17 mouse cellular contexts compared by ENCODE assay signal in the genomic region with DNA sequence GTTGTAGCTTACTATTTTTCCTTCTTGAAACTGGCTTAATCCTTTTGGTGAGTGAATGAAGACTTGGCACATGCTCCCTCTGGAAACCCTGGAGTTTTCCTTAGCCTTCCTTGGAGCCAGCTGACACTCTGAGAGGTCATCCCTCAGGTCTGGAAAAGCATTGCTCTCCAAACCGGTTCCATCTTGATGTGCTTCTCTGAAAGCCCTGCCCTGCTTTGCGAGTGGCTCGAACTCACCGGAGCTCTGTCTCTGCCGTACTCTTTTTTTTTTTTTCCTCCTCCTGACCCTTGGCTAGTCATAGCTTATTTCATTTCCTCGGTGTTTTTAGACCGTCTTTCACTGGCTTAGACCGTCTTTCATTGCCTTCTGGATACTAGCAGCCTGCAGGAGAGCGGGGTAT. TPM values are rescaled to one million over a fixed set of nuclear protein-coding genes. Genes with fewer than 3 reads are reported as not detected.
DNase-seq lines count a peak whose midpoint lies in the region; ATAC-seq and TF ChIP-seq lines count a peak whose summit lies in the region.
"Had no signal": no experiment of that assay in that cellular context is flagged by ENCODE, and none has a peak within 500 bp of the region (broad histone marks: within the 10 kb centered on the region; RNA-seq: fewer than 3 reads in every experiment).

No protein-coding gene starts in this region.

- no peaks in the 10 kb centered on the region for H3K36me3 ChIP-seq in testis, adult 2 months (ENCODE audit: control insufficient read depth, insufficient read depth, low read length)
- no peaks in the 10 kb centered on the region for H3K36me3 ChIP-seq in midbrain, embryonic 11.5 days (ENCODE audit: control insufficient read depth, insufficient read depth, low read length)

- peak; percentile 23 for DNase-seq in gastrocnemius, postnatal 14 days
- DNase-seq in gastrocnemius, postnatal 4 days (ENCODE audit: low spot score in 2 of 2): no peak
- DNase-seq in testis, postnatal 14 days (ENCODE audit: low spot score): no peak
- no peak for DNase-seq in midbrain, embryonic 11.5 days (ENCODE audit: low spot score, missing footprints)
- DNase-seq in thymus, postnatal 4 days: no peak
- DNase-seq in left cerebral cortex, adult 11 months (ENCODE audit: low spot score): no peak
- DNase-seq: cerebellum, adult 9-11 months; lung, adult 2 months; right cerebral cortex, postnatal 25 days; thymus, postnatal 14 days had no signal

- TF ChIP-seq CTCF in testis, adult 2 months (IDR thresholded peaks at IDR 0.05; ENCODE audit: control insufficient read depth, insufficient read depth, insufficient replicate concordance, low read depth, low read length): no peak

- no peak overlapping the region for H3K4me3 ChIP-seq in testis, adult 2 months (ENCODE audit: control insufficient read depth, low read depth, low read length)
- no peak overlapping the region for H3K4me3 ChIP-seq in midbrain, embryonic 11.5 days (ENCODE audit: low read depth, low read length)

- no peaks in the 10 kb centered on the region for H3K9me3 ChIP-seq in midbrain, embryonic 11.5 days (ENCODE audit: control insufficient read depth, low read length)

- peak overlapping the region; percentile 8; the same call in 1 of the 2 replicates for H3K4me2 ChIP-seq in midbrain, embryonic 11.5 days

- no peak for ATAC-seq in midbrain, embryonic 11.5 days (ENCODE audit: low FRiP score)
- ATAC-seq in erythroid progenitor cell, adult 5-6 weeks (replicated peaks; ENCODE audit: low FRiP score, poor library complexity, severe bottlenecking): no peak

- intact Hi-C loops in gastrocnemius, postnatal 14 days (cut with DNase I; ENCODE audit: low total_unique reads): no loop called here

- peak overlapping the region; percentile 57; the same call in 1 of the 2 replicates for H3K27ac ChIP-seq in testis, adult 2 months (ENCODE audit: control insufficient read depth, insufficient read depth, low read depth, low read length)
- no peak overlapping the region for H3K27ac ChIP-seq in midbrain, embryonic 11.5 days (ENCODE audit: low read depth, low read length)

- H3K4me1 ChIP-seq in testis, adult 2 months (ENCODE audit: control insufficient read depth, insufficient read depth, low read length): peaks cover 10% of the 10 kb centered on the region; the same call in 1 of the 2 replicates
- H3K4me1 ChIP-seq in midbrain, embryonic 11.5 days (ENCODE audit: control insufficient read depth, insufficient read depth, low read length): 0 out of 2 replicates have a peak, but pooled peaks cover 3% of the 10 kb centered on the region

- H3K27me3 ChIP-seq in testis, adult 2 months (ENCODE audit: control insufficient read depth, insufficient read depth, low read length): no peaks in the 10 kb centered on the region
- peaks cover 2% of the 10 kb centered on the region; the same call in 1 of the 2 replicates for H3K27me3 ChIP-seq in midbrain, embryonic 11.5 days (ENCODE audit: control insufficient read depth, insufficient read depth, low read length)

- H3K9ac ChIP-seq in midbrain, embryonic 11.5 days (ENCODE audit: low read length): no peak overlapping the region

- no peak for TF ChIP-seq POLR2A in testis, adult 2 months (IDR thresholded peaks at IDR 0.05; ENCODE audit: control insufficient read depth, low read depth, low read length)

- WGBS in midbrain, embryonic 11.5 days: 52% methylated on average over 9 of the region's 9 CpGs

RNA-seq across cellular contexts. Expression of gene Cdkn2aip, which starts 49.5 kb away (rescaled TPM):
- total RNA-seq in gastrocnemius, postnatal 14 days (2021): 1 to 10 TPM; 5.5 to 5.8 TPM
- 1 to 10 TPM; 6.5 to 8.9 TPM for total RNA-seq in gastrocnemius, postnatal 4 days (2021)
- 39.7 and 40.1 TPM in 2 replicates for polyA plus RNA-seq in testis, adult 2 months (2012; rRNA removed)
- 48.1 and 52.6 TPM in 2 replicates for polyA plus RNA-seq in midbrain, embryonic 11.5 days (2014; fragmentation: Nextera tagmentation; extraction: Ambion mirVana)
- 11.2 and 13.0 TPM in 2 replicates for total RNA-seq in erythroid progenitor cell, adult 5-6 weeks (2015; ENCODE audit: low replicate concordance)
- total RNA-seq in erythroid progenitor cell, adult 5-6 weeks (2017; ENCODE audit: low replicate concordance): 14.4 and 15.7 TPM in 2 replicates

RNA-seq across cellular contexts. Expression of gene Cldn24, which starts 58.7 kb away (rescaled TPM):
- not detected for total RNA-seq in gastrocnemius, postnatal 14 days (2021)
- not detected for total RNA-seq in gastrocnemius, postnatal 4 days (2021)
- polyA plus RNA-seq in testis, adult 2 months (2012; rRNA removed): 0.52 and 0.59 TPM in 2 replicates
- polyA plus RNA-seq in midbrain, embryonic 11.5 days (2014; fragmentation: Nextera tagmentation; extraction: Ambion mirVana): not detected in 2 replicates
- total RNA-seq in erythroid progenitor cell, adult 5-6 weeks (2015; ENCODE audit: low replicate concordance): not detected in 2 replicates
- not detected in 2 replicates for total RNA-seq in erythroid progenitor cell, adult 5-6 weeks (2017; ENCODE audit: low replicate concordance)
- total RNA-seq: layer of hippocampus, postnatal 10 days; megakaryocyte progenitor cell, adult 5-6 weeks had no signal
- polyA plus RNA-seq: frontal cortex, adult 2 months; limb, embryonic 11.5 days; lung, adult 2 months; neural tube, embryonic 11.5 days had no signal
